Mouse (Mus musculus): ENCODE data around the gene Nckap5. TPM values are rescaled to one million over a fixed set of nuclear protein-coding genes. Genes with fewer than 3 reads are reported as not detected.

The Nckap5 gene
- polyA plus RNA-seq, 1 experiment: 3.1 TPM

DNA sequence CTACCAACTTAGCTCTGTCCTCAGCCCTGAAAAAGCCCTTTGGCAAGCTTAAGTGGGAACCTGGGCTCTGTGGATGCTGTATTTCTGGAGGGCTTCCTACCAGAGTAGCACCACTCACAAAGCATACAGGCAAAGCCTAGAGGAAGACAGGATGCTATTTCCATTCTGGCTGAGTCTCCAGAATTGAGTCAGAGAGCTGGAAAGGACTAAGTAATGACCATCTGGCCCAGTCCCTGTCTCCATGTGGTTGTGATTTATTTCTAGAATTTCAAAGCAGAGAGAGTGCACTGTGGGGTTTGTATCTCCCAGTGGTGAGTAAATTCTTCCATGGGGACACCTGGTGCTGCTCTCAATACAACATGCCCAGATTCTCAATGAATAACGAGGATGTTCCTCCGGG lies 174.4 kb downstream of the Nckap5 start:
- DNase-seq: no peak
- no peaks in the 10 kb centered on the region for H3K27me3 ChIP-seq (replicated peaks; ENCODE audit: control insufficient read depth, insufficient read depth, low read length)
- H3K4me1 ChIP-seq (ENCODE audit: control insufficient read depth, insufficient read depth, low read length): no peaks in the 10 kb centered on the region
- H3K4me3 ChIP-seq (ENCODE audit: insufficient read depth, low read depth, low read length): no peak overlapping the region
- 74% methylated on average over 2 of the region's 2 CpGs for WGBS
- TF ChIP-seq POLR2A (IDR thresholded peaks at IDR 0.05; ENCODE audit: low read depth, low read length): no peak
- TF ChIP-seq CTCF (conservative IDR thresholded peaks at IDR 0.05; ENCODE audit: insufficient read depth, insufficient read length, low read depth, low read length): no peak
- H3K36me3 ChIP-seq (ENCODE audit: control insufficient read depth, insufficient read depth, low read length): no peaks in the 10 kb centered on the region
- H3K27ac ChIP-seq (ENCODE audit: insufficient read depth, low read depth, low read length): no peak overlapping the region

DNA sequence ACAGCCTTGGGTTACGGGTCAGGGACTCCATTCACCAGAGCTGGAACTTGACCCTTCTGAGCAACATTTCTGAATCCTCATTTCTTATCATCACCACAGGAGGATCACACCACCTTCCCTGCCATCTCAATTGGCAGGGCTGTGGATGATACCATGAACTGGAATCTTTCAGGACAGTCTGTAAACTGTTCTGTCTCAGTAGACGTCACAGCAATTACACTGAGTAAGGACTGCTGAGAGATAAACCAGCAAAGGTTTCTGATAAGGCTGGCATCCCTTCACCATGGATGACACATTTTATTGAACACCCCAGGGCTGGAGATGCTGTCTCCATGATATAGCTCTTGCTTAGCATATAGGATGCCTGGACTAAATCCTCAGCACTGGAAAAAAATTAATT lies 178.5 kb downstream of the Nckap5 start:
- WGBS: 83% methylated on average over 2 of the region's 2 CpGs
- no peaks in the 10 kb centered on the region for H3K36me3 ChIP-seq (ENCODE audit: control insufficient read depth, insufficient read depth, low read length)
- no peak for DNase-seq
- TF ChIP-seq CTCF (conservative IDR thresholded peaks at IDR 0.05; ENCODE audit: insufficient read depth, insufficient read length, low read depth, low read length): no peak
- no peak for TF ChIP-seq POLR2A (IDR thresholded peaks at IDR 0.05; ENCODE audit: low read depth, low read length)
- H3K27ac ChIP-seq (ENCODE audit: insufficient read depth, low read depth, low read length): no peak overlapping the region
- no peaks in the 10 kb centered on the region for H3K27me3 ChIP-seq (replicated peaks; ENCODE audit: control insufficient read depth, insufficient read depth, low read length)
- H3K4me1 ChIP-seq (ENCODE audit: control insufficient read depth, insufficient read depth, low read length): no peaks in the 10 kb centered on the region
- no peak overlapping the region for H3K4me3 ChIP-seq (ENCODE audit: insufficient read depth, low read depth, low read length)

DNA sequence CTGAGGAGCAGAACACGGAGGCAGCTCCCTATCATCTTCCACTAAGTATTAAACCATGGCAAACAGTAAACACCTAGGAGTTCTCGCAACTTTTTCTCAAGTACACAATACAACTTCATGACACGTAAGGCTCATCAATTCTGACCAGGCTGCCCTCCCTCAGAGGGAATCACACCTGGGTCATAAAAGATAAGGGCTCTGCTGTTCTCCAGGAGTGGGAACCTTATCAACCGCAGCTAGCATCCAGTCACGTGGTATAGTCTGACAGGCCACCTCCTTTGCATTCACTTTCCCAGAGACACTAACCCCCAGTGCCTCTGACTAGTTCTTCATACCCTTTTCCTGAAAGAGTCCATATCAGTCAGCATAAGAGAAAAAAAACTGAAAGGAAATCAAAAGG lies 179.8 kb downstream of the Nckap5 start:
- no peaks in the 10 kb centered on the region for H3K27me3 ChIP-seq (replicated peaks; ENCODE audit: control insufficient read depth, insufficient read depth, low read length)
- WGBS: 71% methylated on average over 5 of the region's 5 CpGs
- DNase-seq: no peak
- no peak overlapping the region for H3K27ac ChIP-seq (ENCODE audit: insufficient read depth, low read depth, low read length)
- no peaks in the 10 kb centered on the region for H3K4me1 ChIP-seq (ENCODE audit: control insufficient read depth, insufficient read depth, low read length)
- no peaks in the 10 kb centered on the region for H3K36me3 ChIP-seq (ENCODE audit: control insufficient read depth, insufficient read depth, low read length)
- no peak overlapping the region for H3K4me3 ChIP-seq (ENCODE audit: insufficient read depth, low read depth, low read length)
- TF ChIP-seq CTCF (conservative IDR thresholded peaks at IDR 0.05; ENCODE audit: insufficient read depth, insufficient read length, low read depth, low read length) (no peak), POLR2A (IDR thresholded peaks at IDR 0.05; ENCODE audit: low read depth, low read length) (no peak)

DNA sequence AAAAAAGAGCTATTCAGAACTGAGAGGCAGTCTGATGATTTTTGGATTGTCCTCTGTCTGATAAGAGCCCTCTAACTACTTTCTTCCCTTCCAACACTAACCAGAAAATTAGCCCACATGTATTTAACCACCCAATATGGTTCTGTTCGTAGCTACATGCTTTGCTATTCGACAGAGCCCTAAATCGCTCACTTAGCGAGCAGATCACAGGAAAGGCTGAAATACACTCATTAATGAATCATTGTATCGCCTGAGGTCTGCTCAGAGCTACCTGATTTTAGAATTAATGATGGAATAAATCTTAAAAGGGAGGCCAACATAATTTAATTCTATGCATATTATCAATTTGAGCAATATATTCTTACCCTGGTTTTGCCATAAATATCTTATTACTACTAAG lies 187.8 kb downstream of the Nckap5 start:
- Histone ChIP-seq H3K4me1 (ENCODE audit: control insufficient read depth, insufficient read depth, low read length) (no peaks in the 10 kb centered on the region), H3K27ac (ENCODE audit: insufficient read depth, low read depth, low read length) (no peak overlapping the region), H3K27me3 (replicated peaks; ENCODE audit: control insufficient read depth, insufficient read depth, low read length) (no peaks in the 10 kb centered on the region), H3K4me3 (ENCODE audit: insufficient read depth, low read depth, low read length) (no peak overlapping the region), H3K36me3 (ENCODE audit: control insufficient read depth, insufficient read depth, low read length) (no peaks in the 10 kb centered on the region)
- 84% methylated on average over 5 of the region's 5 CpGs for WGBS
- no peak for TF ChIP-seq POLR2A (IDR thresholded peaks at IDR 0.05; ENCODE audit: low read depth, low read length)
- TF ChIP-seq CTCF (conservative IDR thresholded peaks at IDR 0.05; ENCODE audit: insufficient read depth, insufficient read length, low read depth, low read length): no peak
- DNase-seq: no peak

DNA sequence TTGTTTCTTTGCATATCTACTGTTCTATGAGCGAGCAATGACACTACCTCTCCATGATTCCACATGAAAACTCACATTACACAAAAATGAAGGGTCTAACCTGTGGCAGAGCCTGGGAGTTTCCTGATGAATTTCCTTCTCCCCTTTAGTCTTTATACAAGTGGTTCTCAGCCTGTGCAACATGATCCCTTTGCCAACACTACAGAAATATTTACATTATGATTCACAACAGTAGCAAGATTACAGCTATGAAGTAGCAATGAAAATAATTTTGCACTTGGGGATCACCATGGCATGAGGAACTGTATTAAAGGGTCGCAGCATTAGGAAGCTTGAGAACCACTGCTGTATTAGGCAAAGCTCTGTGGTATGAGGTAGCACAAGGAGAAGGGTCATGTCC lies 191.1 kb downstream of the Nckap5 start:
- no peak for DNase-seq
- no peaks in the 10 kb centered on the region for H3K4me1 ChIP-seq (ENCODE audit: control insufficient read depth, insufficient read depth, low read length)
- WGBS: 93% methylated on average over 2 of the region's 2 CpGs
- H3K4me3 ChIP-seq (ENCODE audit: insufficient read depth, low read depth, low read length): no peak overlapping the region
- no peak for TF ChIP-seq CTCF (conservative IDR thresholded peaks at IDR 0.05; ENCODE audit: insufficient read depth, insufficient read length, low read depth, low read length)
- H3K36me3 ChIP-seq (ENCODE audit: control insufficient read depth, insufficient read depth, low read length): no peaks in the 10 kb centered on the region
- no peaks in the 10 kb centered on the region for H3K27me3 ChIP-seq (replicated peaks; ENCODE audit: control insufficient read depth, insufficient read depth, low read length)
- no peak overlapping the region for H3K27ac ChIP-seq (ENCODE audit: insufficient read depth, low read depth, low read length)

DNA sequence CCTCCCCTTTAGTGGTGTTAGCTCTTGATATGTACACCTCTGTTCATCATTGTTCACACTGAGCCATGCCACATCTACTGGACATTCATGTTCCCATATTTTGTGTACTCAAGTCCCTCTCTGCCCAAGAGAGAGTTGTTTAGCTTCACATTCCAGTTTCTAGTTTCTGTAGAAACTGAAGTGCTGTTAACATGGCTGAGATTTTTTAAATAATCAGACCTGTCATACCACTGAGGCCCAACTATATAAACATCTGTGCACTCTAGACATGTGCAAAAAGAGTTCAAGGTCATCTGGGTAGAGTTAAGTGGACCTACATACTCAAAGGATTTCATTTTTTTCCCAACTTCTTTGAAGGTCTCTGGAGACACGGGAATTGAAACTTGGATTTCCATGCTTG lies 193.1 kb downstream of the Nckap5 start:
- 98% methylated on average over 1 of the region's 1 CpGs for WGBS
- no peak for TF ChIP-seq CTCF (conservative IDR thresholded peaks at IDR 0.05; ENCODE audit: insufficient read depth, insufficient read length, low read depth, low read length)
- TF ChIP-seq POLR2A (IDR thresholded peaks at IDR 0.05; ENCODE audit: low read depth, low read length): no peak
- DNase-seq: no peak

DNA sequence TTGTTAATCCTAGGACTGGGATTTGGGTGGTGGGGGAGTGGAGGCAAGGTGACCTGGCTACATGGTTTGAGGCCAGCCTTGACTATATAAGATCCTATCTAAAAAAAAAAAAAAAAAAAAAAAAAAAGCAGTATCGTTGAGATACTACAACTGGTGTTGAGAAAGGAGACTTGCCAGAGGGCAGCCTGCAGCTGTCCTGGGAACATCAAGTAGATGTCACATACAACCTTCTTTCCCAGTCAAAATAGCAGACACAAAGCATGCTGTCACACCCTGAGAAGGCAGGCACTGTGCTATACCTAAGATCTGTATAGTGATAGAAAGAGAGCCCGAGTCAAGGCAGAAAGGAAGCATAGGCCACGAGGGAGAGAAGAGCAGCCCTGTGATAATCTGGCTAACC lies 204.4 kb downstream of the Nckap5 start:
- H3K4me1 ChIP-seq (ENCODE audit: control insufficient read depth, insufficient read depth, low read length): no peaks in the 10 kb centered on the region
- H3K27me3 ChIP-seq (replicated peaks; ENCODE audit: control insufficient read depth, insufficient read depth, low read length): no peaks in the 10 kb centered on the region
- H3K4me3 ChIP-seq (ENCODE audit: insufficient read depth, low read depth, low read length): no peak overlapping the region
- H3K36me3 ChIP-seq (ENCODE audit: control insufficient read depth, insufficient read depth, low read length): no peaks in the 10 kb centered on the region
- TF ChIP-seq CTCF (conservative IDR thresholded peaks at IDR 0.05; ENCODE audit: insufficient read depth, insufficient read length, low read depth, low read length): no peak
- no peak for TF ChIP-seq POLR2A (IDR thresholded peaks at IDR 0.05; ENCODE audit: low read depth, low read length)
- WGBS: 84% methylated on average over 3 of the region's 3 CpGs
- no peak overlapping the region for H3K27ac ChIP-seq (ENCODE audit: insufficient read depth, low read depth, low read length)
- DNase-seq: no peak

More for the DNA sequence above, 193.1 kb downstream of the Nckap5 start:
- Histone ChIP-seq H3K36me3 (ENCODE audit: control insufficient read depth, insufficient read depth, low read length) (no peaks in the 10 kb centered on the region), H3K4me1 (ENCODE audit: control insufficient read depth, insufficient read depth, low read length) (no peaks in the 10 kb centered on the region), H3K27me3 (replicated peaks; ENCODE audit: control insufficient read depth, insufficient read depth, low read length) (no peaks in the 10 kb centered on the region), H3K4me3 (ENCODE audit: insufficient read depth, low read depth, low read length) (no peak overlapping the region), H3K27ac (ENCODE audit: insufficient read depth, low read depth, low read length) (no peak overlapping the region)

DNA sequence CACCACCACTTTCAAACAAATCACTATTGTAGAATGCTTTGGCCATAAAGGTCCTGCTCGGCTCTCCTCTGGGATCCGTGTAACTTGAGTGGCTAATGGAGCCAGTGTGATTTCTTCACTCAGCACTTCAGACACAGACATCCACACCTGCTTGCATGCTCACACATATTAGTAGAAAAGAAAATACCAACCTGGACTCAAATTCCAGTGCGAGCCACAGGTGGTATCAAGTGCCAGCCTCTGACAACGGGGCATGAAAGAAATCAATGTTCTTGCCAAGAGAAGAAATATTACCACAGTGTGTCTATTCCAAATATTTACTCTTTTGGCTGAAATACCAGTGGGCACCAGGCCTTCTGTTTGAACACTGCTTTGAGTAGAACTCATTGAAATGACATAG lies 208.6 kb downstream of the Nckap5 start:
- no peak for DNase-seq
- Histone ChIP-seq H3K27me3 (replicated peaks; ENCODE audit: control insufficient read depth, insufficient read depth, low read length) (no peaks in the 10 kb centered on the region), H3K4me1 (ENCODE audit: control insufficient read depth, insufficient read depth, low read length) (no peaks in the 10 kb centered on the region), H3K27ac (ENCODE audit: insufficient read depth, low read depth, low read length) (no peak overlapping the region), H3K4me3 (ENCODE audit: insufficient read depth, low read depth, low read length) (no peak overlapping the region), H3K36me3 (ENCODE audit: control insufficient read depth, insufficient read depth, low read length) (no peaks in the 10 kb centered on the region)
- TF ChIP-seq POLR2A (IDR thresholded peaks at IDR 0.05; ENCODE audit: low read depth, low read length) (no peak), CTCF (conservative IDR thresholded peaks at IDR 0.05; ENCODE audit: insufficient read depth, insufficient read length, low read depth, low read length) (no peak)
- WGBS: 62% methylated on average over 4 of the region's 4 CpGs
